Mouse (Mus musculus): ENCODE data around the gene Adck2. TPM values are rescaled to one million over a fixed set of nuclear protein-coding genes. Genes with fewer than 3 reads are reported as not detected.

Adck2 gene
- polyA plus RNA-seq, 1 experiment: 15.2 TPM

- no peak overlapping the region for H3K4me3 ChIP-seq (replicated peaks; ENCODE audit: control insufficient read depth, low read depth, low read length)
- 87% methylated on average over 4 of the region's 4 CpGs for WGBS
- no peak overlapping the region for H3K27ac ChIP-seq (ENCODE audit: control insufficient read depth, insufficient read depth, low read depth, low read length, poor library complexity)
- H3K4me1 ChIP-seq (ENCODE audit: control insufficient read depth, insufficient read depth, low read length): peaks cover 1% of the 10 kb centered on the region; the same call in 1 of the 2 replicates
- no peak for TF ChIP-seq CTCF (IDR thresholded peaks at IDR 0.05; ENCODE audit: control insufficient read depth, insufficient read depth, low read length)
- no peak for TF ChIP-seq POLR2A (IDR thresholded peaks at IDR 0.05; ENCODE audit: borderline replicate concordance, control insufficient read depth, low read depth, low read length)
These were observed 17.8 kb downstream of the Adck2 start for GRCm38 (mm10) chr6:39591481-39591880.

- Histone ChIP-seq H3K4me3 (replicated peaks; ENCODE audit: control insufficient read depth, low read depth, low read length) (peak within 1 kb of the TSS; percentile 91), H3K27ac (ENCODE audit: control insufficient read depth, insufficient read depth, low read depth, low read length, poor library complexity) (peak within 1 kb of the TSS; percentile 84), H3K4me1 (ENCODE audit: control insufficient read depth, insufficient read depth, low read length) (peaks cover 1% of the 10 kb centered on the region; the same call in 1 of the 2 replicates)
- under 1% methylated on average over 56 of the region's 56 CpGs for WGBS
- TF ChIP-seq CTCF (IDR thresholded peaks at IDR 0.05; ENCODE audit: control insufficient read depth, insufficient read depth, low read length) (0 out of 2 replicates have a peak, but pooled peaks have one; percentile 4), POLR2A (IDR thresholded peaks at IDR 0.05; ENCODE audit: borderline replicate concordance, control insufficient read depth, low read depth, low read length) (peak; percentile 78; the same call in 1 of the 2 replicates)
These were observed 18.9 kb downstream of the Adck2 start, which contains the start of gene Ndufb2 for GRCm38 (mm10) chr6:39592401-39593214. Gene Ndufb2 (plus strand): TSS chr6:39592574.

GRCm38 (mm10) chr6:39600851-39601250 lies 27.2 kb downstream of the Adck2 start:
- TF ChIP-seq CTCF (IDR thresholded peaks at IDR 0.05; ENCODE audit: control insufficient read depth, insufficient read depth, low read length) (no peak), POLR2A (IDR thresholded peaks at IDR 0.05; ENCODE audit: borderline replicate concordance, control insufficient read depth, low read depth, low read length) (no peak)
- H3K4me3 ChIP-seq (replicated peaks; ENCODE audit: control insufficient read depth, low read depth, low read length): no peak overlapping the region
- no peak overlapping the region for H3K27ac ChIP-seq (ENCODE audit: control insufficient read depth, insufficient read depth, low read depth, low read length, poor library complexity)
- no peaks in the 10 kb centered on the region; the same call in 1 of the 2 replicates for H3K4me1 ChIP-seq (ENCODE audit: control insufficient read depth, insufficient read depth, low read length)
- 86% methylated on average over 3 of the region's 3 CpGs for WGBS

- Histone ChIP-seq H3K27ac (ENCODE audit: control insufficient read depth, insufficient read depth, low read depth, low read length, poor library complexity) (no peak overlapping the region), H3K4me1 (ENCODE audit: control insufficient read depth, insufficient read depth, low read length) (no peaks in the 10 kb centered on the region; the same call in 1 of the 2 replicates), H3K4me3 (replicated peaks; ENCODE audit: control insufficient read depth, low read depth, low read length) (no peak overlapping the region)
- 41% methylated on average over 3 of the region's 3 CpGs for WGBS
- TF ChIP-seq CTCF (IDR thresholded peaks at IDR 0.05; ENCODE audit: control insufficient read depth, insufficient read depth, low read length) (no peak), POLR2A (IDR thresholded peaks at IDR 0.05; ENCODE audit: borderline replicate concordance, control insufficient read depth, low read depth, low read length) (no peak)
These were observed 28.2 kb downstream of the Adck2 start for GRCm38 (mm10) chr6:39601828-39602227.

- 88% methylated on average over 5 of the region's 5 CpGs for WGBS
- H3K4me3 ChIP-seq (replicated peaks; ENCODE audit: control insufficient read depth, low read depth, low read length): no peak overlapping the region
- H3K27ac ChIP-seq (ENCODE audit: control insufficient read depth, insufficient read depth, low read depth, low read length, poor library complexity): no peak overlapping the region
- no peaks in the 10 kb centered on the region; the same call in 1 of the 2 replicates for H3K4me1 ChIP-seq (ENCODE audit: control insufficient read depth, insufficient read depth, low read length)
- TF ChIP-seq POLR2A (IDR thresholded peaks at IDR 0.05; ENCODE audit: borderline replicate concordance, control insufficient read depth, low read depth, low read length) (no peak), CTCF (IDR thresholded peaks at IDR 0.05; ENCODE audit: control insufficient read depth, insufficient read depth, low read length) (no peak)
These were observed 30.9 kb downstream of the Adck2 start for GRCm38 (mm10) chr6:39604565-39604964.

GRCm38 (mm10) chr6:39606056-39606455 lies 32.4 kb downstream of the Adck2 start:
- H3K4me3 ChIP-seq (replicated peaks; ENCODE audit: control insufficient read depth, low read depth, low read length): no peak overlapping the region
- WGBS: 83% methylated on average over 6 of the region's 6 CpGs
- TF ChIP-seq POLR2A (IDR thresholded peaks at IDR 0.05; ENCODE audit: borderline replicate concordance, control insufficient read depth, low read depth, low read length): no peak
- no peak for TF ChIP-seq CTCF (IDR thresholded peaks at IDR 0.05; ENCODE audit: control insufficient read depth, insufficient read depth, low read length)
- no peaks in the 10 kb centered on the region for H3K4me1 ChIP-seq (ENCODE audit: control insufficient read depth, insufficient read depth, low read length)
- no peak overlapping the region for H3K27ac ChIP-seq (ENCODE audit: control insufficient read depth, insufficient read depth, low read depth, low read length, poor library complexity)

- Histone ChIP-seq H3K4me1 (ENCODE audit: control insufficient read depth, insufficient read depth, low read length) (no peaks in the 10 kb centered on the region), H3K27ac (ENCODE audit: control insufficient read depth, insufficient read depth, low read depth, low read length, poor library complexity) (no peak overlapping the region), H3K4me3 (replicated peaks; ENCODE audit: control insufficient read depth, low read depth, low read length) (no peak overlapping the region)
- TF ChIP-seq CTCF (IDR thresholded peaks at IDR 0.05; ENCODE audit: control insufficient read depth, insufficient read depth, low read length): no peak
- TF ChIP-seq POLR2A (IDR thresholded peaks at IDR 0.05; ENCODE audit: borderline replicate concordance, control insufficient read depth, low read depth, low read length): no peak
- WGBS: 25% methylated on average over 3 of the region's 3 CpGs
These were observed 33.2 kb downstream of the Adck2 start for GRCm38 (mm10) chr6:39606862-39607261.

GRCm38 (mm10) chr6:39607365-39607764 lies 33.7 kb downstream of the Adck2 start:
- no peak overlapping the region for H3K27ac ChIP-seq (ENCODE audit: control insufficient read depth, insufficient read depth, low read depth, low read length, poor library complexity)
- no peak overlapping the region for H3K4me3 ChIP-seq (replicated peaks; ENCODE audit: control insufficient read depth, low read depth, low read length)
- TF ChIP-seq POLR2A (IDR thresholded peaks at IDR 0.05; ENCODE audit: borderline replicate concordance, control insufficient read depth, low read depth, low read length): no peak
- TF ChIP-seq CTCF (IDR thresholded peaks at IDR 0.05; ENCODE audit: control insufficient read depth, insufficient read depth, low read length): no peak
- no peaks in the 10 kb centered on the region for H3K4me1 ChIP-seq (ENCODE audit: control insufficient read depth, insufficient read depth, low read length)
- WGBS: 76% methylated on average over 5 of the region's 5 CpGs

Measured in bone marrow, adult 2 months (tissue).